Mouse (Mus musculus) embryonic facial prominence, embryonic 13.5 days (tissue): ENCODE results near the gene Vmn1r201. TPM values are rescaled to one million over a fixed set of nuclear protein-coding genes. Genes with fewer than 3 reads are reported as not detected.

Experiments
- ATAC-seq: fragments of 200-750 bp; cut with Nextera tagmentation; 2 replicates; pipeline ENCODE4 v1.8.0; 2017; ENCODE audit warnings: low read depth; ENCODE audit not compliant: insufficient number of reproducible peaks, insufficient read depth, low FRiP score, low TSS enrichment
- H3K27ac ChIP-seq: fragments of 300-500 bp; sonication (generic); 2 replicates; pipeline ENCODE4 v1.5.1; 2015; ENCODE audit warnings: moderate library complexity, mild to moderate bottlenecking, inconsistent platforms
- H3K27me3 ChIP-seq: fragments of 300-500 bp; sonication (generic); 2 replicates; pipeline ENCODE4 v1.6.1; 2015; ENCODE audit warnings: mild to moderate bottlenecking, inconsistent platforms
- H3K36me3 ChIP-seq: fragments of 300-500 bp; sonication (generic); 2 replicates; pipeline ENCODE4 v1.6.1; 2015; ENCODE audit warnings: mild to moderate bottlenecking, inconsistent platforms
- H3K4me1 ChIP-seq: fragments of 300-500 bp; sonication (generic); 2 replicates; pipeline ENCODE4 v1.6.1; 2015; ENCODE audit warnings: inconsistent platforms
- H3K4me2 ChIP-seq: fragments of 300-500 bp; sonication (generic); 2 replicates; pipeline ENCODE4 v1.6.1; 2015; ENCODE audit warnings: moderate library complexity, mild to moderate bottlenecking, inconsistent platforms
- H3K4me3 ChIP-seq: fragments of 300-500 bp; sonication (generic); 2 replicates; pipeline ENCODE4 v1.5.1; 2015; ENCODE audit warnings: mild to moderate bottlenecking, inconsistent platforms
- H3K9ac ChIP-seq: fragments of 300-500 bp; sonication (generic); 2 replicates; pipeline ENCODE4 v1.6.1; 2015; ENCODE audit warnings: mild to moderate bottlenecking, inconsistent platforms
- H3K9me3 ChIP-seq: fragments of 300-500 bp; sonication (generic); 2 replicates; pipeline ENCODE4 v1.6.1; 2016; ENCODE audit warnings: inconsistent platforms
- WGBS: fragments of 180-500 bp; shearing (Covaris S2); methylation state at CpG from one replicate; pipeline ENCODE4 v1.1.7; 2015; ENCODE audit warnings: mixed read lengths; 5-methylcytosine and 5-hydroxymethylcytosine counted together
- polyA plus RNA-seq: library from polyadenylated mRNA; unstranded; fragments of >200 nt; fragmentation: Nextera tagmentation; extraction: Ambion mirVana; gene quantifications from 2 replicates; pipeline ENCODE4 v1.2.1, GENCODE M21; 2015

Gene Vmn1r201
- not detected in 2 replicates for polyA plus RNA-seq

- Histone ChIP-seq H3K36me3 (no peaks in the 10 kb centered on the region), H3K9ac (no peak within 1 kb of the TSS), H3K27me3 (no peaks in the 10 kb centered on the region), H3K9me3 (no peaks in the 10 kb centered on the region), H3K4me3 (no peak within 1 kb of the TSS), H3K27ac (no peak within 1 kb of the TSS), H3K4me2 (no peak within 1 kb of the TSS), H3K4me1 (no peaks in the 10 kb centered on the region)
- 34% methylated on average over 1 of the region's 1 CpGs for WGBS
- no peak for ATAC-seq
These were observed at the start of gene Vmn1r201 for GRCm38 (mm10) chr13:22471623-22472022. Gene Vmn1r201 (plus strand): TSS chr13:22471923.

GRCm38 (mm10) chr13:22455145-22455544 is 16.6 kb upstream of the Vmn1r201 start:
- Histone ChIP-seq H3K4me2 (no peak overlapping the region), H3K4me3 (no peak overlapping the region), H3K9me3 (no peaks in the 10 kb centered on the region), H3K27ac (no peak overlapping the region), H3K4me1 (no peaks in the 10 kb centered on the region), H3K27me3 (no peaks in the 10 kb centered on the region), H3K36me3 (no peaks in the 10 kb centered on the region), H3K9ac (no peak overlapping the region)
- no peak for ATAC-seq

- Histone ChIP-seq H3K27ac (no peak overlapping the region), H3K36me3 (no peaks in the 10 kb centered on the region), H3K27me3 (no peaks in the 10 kb centered on the region), H3K4me2 (no peak overlapping the region), H3K4me1 (no peaks in the 10 kb centered on the region), H3K9me3 (no peaks in the 10 kb centered on the region), H3K9ac (no peak overlapping the region), H3K4me3 (no peak overlapping the region)
- 67% methylated on average over 3 of the region's 3 CpGs for WGBS
- no peak for ATAC-seq
These were observed 30.7 kb downstream of the Vmn1r201 start for GRCm38 (mm10) chr13:22502431-22502830.

GRCm38 (mm10) chr13:22505281-22505680 is 33.6 kb downstream of the Vmn1r201 start, which contains the start of gene Vmn1r202:
Gene Vmn1r202 (minus strand): TSS chr13:22505381.
- Histone ChIP-seq H3K27me3 (no peaks in the 10 kb centered on the region), H3K4me1 (no peaks in the 10 kb centered on the region), H3K9ac (no peak within 1 kb of the TSS), H3K36me3 (no peaks in the 10 kb centered on the region), H3K27ac (no peak within 1 kb of the TSS), H3K4me3 (no peak within 1 kb of the TSS), H3K4me2 (no peak within 1 kb of the TSS), H3K9me3 (no peaks in the 10 kb centered on the region)
- no peak for ATAC-seq

GRCm38 (mm10) chr13:22517814-22518213 is 46.1 kb downstream of the Vmn1r201 start, which contains the start of gene Vmn1r203:
Gene Vmn1r203 (plus strand): TSS chr13:22518114.
- Histone ChIP-seq H3K4me3 (no peak within 1 kb of the TSS), H3K9me3 (no peaks in the 10 kb centered on the region), H3K4me2 (no peak within 1 kb of the TSS), H3K9ac (no peak within 1 kb of the TSS), H3K27me3 (no peaks in the 10 kb centered on the region), H3K4me1 (no peaks in the 10 kb centered on the region), H3K36me3 (no peaks in the 10 kb centered on the region), H3K27ac (no peak within 1 kb of the TSS)
- no peak for ATAC-seq

Other genes starting within 250 kb of the Vmn1r201 start
- not detected in 2 replicates for gene Vmn1r193, start 248.8 kb upstream of the Vmn1r201 start, polyA plus RNA-seq
- not detected in 2 replicates for gene Vmn1r194, start 227.7 kb upstream of the Vmn1r201 start, polyA plus RNA-seq
- gene Vmn1r195, start 201.4 kb upstream of the Vmn1r201 start, polyA plus RNA-seq = not detected in 2 replicates
- not detected in 2 replicates for gene Vmn1r196, start 182.0 kb upstream of the Vmn1r201 start, polyA plus RNA-seq
- not detected in 2 replicates for gene Vmn1r197, start 147.3 kb upstream of the Vmn1r201 start, polyA plus RNA-seq
- gene Vmn1r198, start 121.6 kb upstream of the Vmn1r201 start, polyA plus RNA-seq = not detected in 2 replicates
- gene Vmn1r199, start 92.1 kb upstream of the Vmn1r201 start, polyA plus RNA-seq = not detected in 2 replicates
- gene Vmn1r200, start 81.5 kb upstream of the Vmn1r201 start, polyA plus RNA-seq = not detected in 2 replicates
- gene Vmn1r202, start 33.5 kb downstream of the Vmn1r201 start, polyA plus RNA-seq = not detected in 2 replicates
- gene Vmn1r203, start 46.2 kb downstream of the Vmn1r201 start, polyA plus RNA-seq = not detected in 2 replicates
- not detected in 2 replicates for gene Vmn1r204, start 81.3 kb downstream of the Vmn1r201 start, polyA plus RNA-seq
- not detected in 2 replicates for gene Vmn1r205, start 121.1 kb downstream of the Vmn1r201 start, polyA plus RNA-seq
- not detected in 2 replicates for gene Vmn1r206, start 152.3 kb downstream of the Vmn1r201 start, polyA plus RNA-seq